Mouse (Mus musculus): ENCODE data around the gene Ypel3. TPM values are rescaled to one million over a fixed set of nuclear protein-coding genes. Genes with fewer than 3 reads are reported as not detected.

Gene Ypel3
- polyA plus RNA-seq, 1 experiment = 58.8 TPM

DNA sequence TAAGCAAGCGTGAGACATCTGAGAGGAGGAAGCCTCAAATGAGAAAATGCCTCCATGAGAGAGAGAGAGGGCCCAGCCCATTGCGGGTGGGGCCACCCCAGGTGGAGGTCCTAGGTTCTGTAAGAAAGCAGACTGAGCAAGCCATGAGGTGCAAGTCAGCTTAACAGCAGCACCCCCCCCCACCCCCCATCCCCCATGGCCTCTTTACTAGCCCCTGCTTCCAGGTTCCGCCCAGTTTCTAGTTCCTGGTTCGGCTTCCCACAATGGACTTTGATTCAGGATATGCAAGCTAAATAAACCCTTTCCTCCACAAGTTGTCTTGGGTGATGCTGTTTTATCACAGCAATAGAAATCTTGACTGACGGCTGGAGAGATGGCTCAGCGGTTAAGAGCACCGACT is 27.9 kb upstream of the Ypel3 start:
- Histone ChIP-seq H3K4me1 (ENCODE audit: control insufficient read depth, insufficient read depth, low read length) (no peaks in the 10 kb centered on the region), H3K27ac (ENCODE audit: insufficient read depth, low read length) (no peak overlapping the region), H3K4me3 (ENCODE audit: insufficient read depth, low read length) (no peak overlapping the region)
- TF ChIP-seq CTCF (IDR thresholded peaks at IDR 0.05; ENCODE audit: borderline replicate concordance, insufficient read depth, low read length) (no peak), POLR2A (IDR thresholded peaks at IDR 0.05; ENCODE audit: low read depth, low read length) (no peak)

DNA sequence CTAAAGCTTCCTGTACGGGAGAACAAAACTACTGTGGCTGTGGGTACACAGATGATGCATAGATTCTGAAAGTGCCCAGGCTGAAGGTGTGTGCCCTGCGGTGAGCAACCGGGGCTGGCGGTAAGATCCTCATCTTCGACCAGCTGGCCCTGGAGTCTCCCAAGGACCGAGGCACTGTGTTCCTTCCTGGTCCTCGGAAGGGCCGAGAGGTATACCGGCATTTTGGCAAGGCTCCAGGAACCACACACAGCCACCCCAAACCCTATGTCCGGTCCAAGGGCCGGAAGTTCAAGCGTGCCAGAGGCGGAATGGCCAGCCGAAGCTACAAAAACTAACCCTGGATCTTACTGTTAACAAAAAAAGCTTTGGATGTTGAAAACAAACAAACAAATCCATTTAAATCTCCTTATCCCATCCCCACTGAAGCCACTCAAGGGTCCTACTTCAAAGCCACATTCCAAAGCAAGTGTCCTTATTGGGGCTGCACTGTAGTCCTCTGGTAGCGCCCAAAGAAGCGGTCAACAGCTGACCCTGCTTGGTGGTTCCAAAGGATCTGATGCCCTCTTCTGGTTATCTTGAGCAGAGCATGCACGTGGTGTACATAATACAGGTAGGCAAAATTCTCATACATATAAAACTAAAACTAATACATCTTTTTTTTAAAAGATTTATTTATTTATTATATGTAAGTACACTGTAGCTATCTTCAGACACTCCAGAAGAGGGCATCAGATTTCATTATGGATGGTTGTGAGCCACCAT is 27.0 kb upstream of the Ypel3 start:
- TF ChIP-seq POLR2A (IDR thresholded peaks at IDR 0.05; ENCODE audit: low read depth, low read length) (no peak), CTCF (IDR thresholded peaks at IDR 0.05; ENCODE audit: borderline replicate concordance, insufficient read depth, low read length) (no peak)
- H3K4me1 ChIP-seq (ENCODE audit: control insufficient read depth, insufficient read depth, low read length) = no peaks in the 10 kb centered on the region
- H3K27ac ChIP-seq (ENCODE audit: insufficient read depth, low read length) = no peak overlapping the region
- H3K4me3 ChIP-seq (ENCODE audit: insufficient read depth, low read length) = no peak overlapping the region

DNA sequence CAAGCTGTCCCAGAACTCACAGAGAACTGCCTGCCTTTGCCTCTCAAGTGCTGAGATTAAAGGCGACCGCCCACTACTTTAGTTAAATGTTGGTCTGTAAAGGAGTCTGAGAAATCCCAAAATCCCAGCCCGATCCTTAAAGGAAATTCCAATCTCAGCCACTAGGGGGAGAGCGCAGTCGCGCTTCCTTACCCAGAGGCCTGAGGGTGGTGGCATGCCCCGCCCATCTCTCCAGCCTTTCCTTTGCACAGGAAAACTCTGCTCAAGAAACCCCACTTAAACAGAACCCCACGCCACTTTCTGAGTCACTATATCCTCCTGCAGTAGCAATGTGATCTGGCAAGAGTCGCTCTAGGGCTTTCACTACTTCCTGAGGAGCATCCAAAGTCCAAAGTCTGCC is 21.9 kb upstream of the Ypel3 start:
- TF ChIP-seq CTCF (IDR thresholded peaks at IDR 0.05; ENCODE audit: borderline replicate concordance, insufficient read depth, low read length) (peak; percentile 57; the same call in 1 of the 2 replicates), POLR2A (IDR thresholded peaks at IDR 0.05; ENCODE audit: low read depth, low read length) (no peak)
- no peak overlapping the region for H3K4me3 ChIP-seq (ENCODE audit: insufficient read depth, low read length)

DNA sequence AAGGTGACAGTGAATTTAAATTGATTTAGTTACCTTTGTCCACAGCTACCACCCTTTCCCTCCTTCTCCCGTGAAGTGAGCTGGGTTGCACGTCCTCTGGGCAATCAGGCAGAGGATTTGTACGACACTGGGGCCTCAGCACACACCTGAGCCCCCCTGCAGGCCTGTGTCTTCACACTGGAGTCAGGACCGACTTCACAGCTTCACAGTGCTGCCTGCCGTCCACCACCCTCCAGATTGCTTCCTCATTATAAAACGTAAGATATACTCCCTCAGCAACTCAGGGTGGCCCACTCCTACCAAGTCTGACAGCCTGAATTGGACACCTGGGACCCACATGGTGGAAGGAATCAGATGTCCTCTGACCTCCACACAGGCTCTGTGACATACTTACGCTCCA is 18.2 kb upstream of the Ypel3 start:
- no peak overlapping the region for H3K4me3 ChIP-seq (ENCODE audit: insufficient read depth, low read length)
- H3K4me1 ChIP-seq (ENCODE audit: control insufficient read depth, insufficient read depth, low read length) = peaks cover 3% of the 10 kb centered on the region; the same call in 1 of the 2 replicates
- H3K27ac ChIP-seq (ENCODE audit: insufficient read depth, low read length) = no peak overlapping the region
- TF ChIP-seq POLR2A (IDR thresholded peaks at IDR 0.05; ENCODE audit: low read depth, low read length) (no peak), CTCF (IDR thresholded peaks at IDR 0.05; ENCODE audit: borderline replicate concordance, insufficient read depth, low read length) (no peak)

More for the DNA sequence above, 21.9 kb upstream of the Ypel3 start:
- no peaks in the 10 kb centered on the region for H3K4me1 ChIP-seq (ENCODE audit: control insufficient read depth, insufficient read depth, low read length)
- no peak overlapping the region for H3K27ac ChIP-seq (ENCODE audit: insufficient read depth, low read length)

DNA sequence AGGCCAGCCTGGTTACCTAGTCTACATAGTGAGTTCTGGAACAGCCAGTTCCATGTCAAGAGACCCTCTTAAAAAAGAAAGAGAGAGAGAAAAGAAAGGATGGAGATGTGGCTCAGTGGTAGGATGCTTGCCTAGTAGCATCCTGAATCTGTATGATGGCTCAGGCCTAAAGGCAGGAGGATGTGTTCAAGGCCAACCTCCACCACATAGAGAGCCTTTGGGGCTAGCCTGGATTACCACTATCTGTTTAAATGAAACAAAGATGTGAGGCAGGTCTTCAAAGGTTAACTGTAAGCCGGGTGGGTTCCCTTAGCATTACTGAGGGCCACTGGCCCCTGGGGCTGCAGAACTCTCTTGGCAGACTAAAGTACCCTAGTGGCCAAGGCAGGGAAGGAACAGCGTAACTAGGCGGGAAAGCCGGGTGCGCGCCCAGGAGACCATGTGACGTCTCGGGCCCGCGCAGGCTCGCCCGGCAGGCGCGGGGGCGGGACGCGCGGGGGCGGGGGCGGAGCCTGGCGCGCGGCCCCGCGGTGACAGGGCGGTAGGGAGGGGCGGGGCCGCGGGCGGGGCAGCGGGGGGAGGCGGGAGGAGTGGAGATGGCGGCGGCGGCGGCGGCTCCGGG is 17.6 kb upstream of the Ypel3 start, which contains the start of gene Mapk3:
Gene Mapk3 (plus strand): TSS at position 552 of the 622 bp plus-strand sequence.
- peak within 1 kb of the TSS; percentile 38 for H3K27ac ChIP-seq (ENCODE audit: insufficient read depth, low read length)
- no peak; the same call in 1 of the 2 replicates for TF ChIP-seq POLR2A (IDR thresholded peaks at IDR 0.05; ENCODE audit: low read depth, low read length)
- TF ChIP-seq CTCF (IDR thresholded peaks at IDR 0.05; ENCODE audit: borderline replicate concordance, insufficient read depth, low read length) = peak; percentile 67; the same call in 1 of the 2 replicates

DNA sequence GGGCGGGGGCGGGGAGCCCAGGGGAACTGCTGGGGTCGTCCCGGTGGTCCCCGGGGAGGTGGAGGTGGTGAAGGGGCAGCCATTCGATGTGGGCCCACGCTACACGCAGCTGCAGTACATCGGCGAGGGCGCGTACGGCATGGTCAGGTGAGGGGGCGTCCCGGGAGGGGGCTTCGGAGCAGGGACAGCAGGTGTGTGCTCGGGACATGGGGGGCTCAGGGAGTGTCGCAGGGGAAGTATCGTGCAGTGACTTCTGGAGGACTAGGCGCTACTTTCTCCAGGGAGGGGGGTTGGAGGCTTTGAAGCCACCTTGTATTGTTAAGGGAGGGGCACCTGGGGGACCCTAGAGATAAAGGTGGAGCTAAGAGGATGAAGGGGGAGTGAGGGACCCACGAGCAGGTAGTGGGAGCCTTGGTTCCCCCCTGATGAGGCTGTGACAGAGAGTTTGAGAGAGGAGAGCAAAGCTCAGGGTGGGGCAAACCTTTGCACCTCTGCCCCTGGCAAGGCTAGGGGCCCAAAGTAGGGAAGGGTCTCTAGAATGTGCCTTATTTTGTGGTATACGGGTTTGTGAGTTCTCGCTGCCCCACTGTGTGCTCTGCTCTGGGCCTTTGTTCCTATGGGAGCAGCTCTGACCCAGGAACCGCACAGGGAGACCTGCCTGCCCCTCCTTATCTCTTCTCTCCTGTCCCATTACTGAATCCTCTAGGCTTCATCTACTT is 16.9 kb upstream of the Ypel3 start:
- Histone ChIP-seq H3K4me3 (ENCODE audit: insufficient read depth, low read length) (peak overlapping the region; percentile 88), H3K4me1 (ENCODE audit: control insufficient read depth, insufficient read depth, low read length) (peaks cover 3% of the 10 kb centered on the region; the same call in 1 of the 2 replicates), H3K27ac (ENCODE audit: insufficient read depth, low read length) (peak overlapping the region; percentile 38)
- TF ChIP-seq POLR2A (IDR thresholded peaks at IDR 0.05; ENCODE audit: low read depth, low read length) (peak; percentile 45; the same call in 1 of the 2 replicates), CTCF (IDR thresholded peaks at IDR 0.05; ENCODE audit: borderline replicate concordance, insufficient read depth, low read length) (no peak)

More for the DNA sequence above, 17.6 kb upstream of the Ypel3 start, which contains the start of gene Mapk3:
- Histone ChIP-seq H3K4me1 (ENCODE audit: control insufficient read depth, insufficient read depth, low read length) (peaks cover 3% of the 10 kb centered on the region; the same call in 1 of the 2 replicates), H3K4me3 (ENCODE audit: insufficient read depth, low read length) (peak within 1 kb of the TSS; percentile 88)

DNA sequence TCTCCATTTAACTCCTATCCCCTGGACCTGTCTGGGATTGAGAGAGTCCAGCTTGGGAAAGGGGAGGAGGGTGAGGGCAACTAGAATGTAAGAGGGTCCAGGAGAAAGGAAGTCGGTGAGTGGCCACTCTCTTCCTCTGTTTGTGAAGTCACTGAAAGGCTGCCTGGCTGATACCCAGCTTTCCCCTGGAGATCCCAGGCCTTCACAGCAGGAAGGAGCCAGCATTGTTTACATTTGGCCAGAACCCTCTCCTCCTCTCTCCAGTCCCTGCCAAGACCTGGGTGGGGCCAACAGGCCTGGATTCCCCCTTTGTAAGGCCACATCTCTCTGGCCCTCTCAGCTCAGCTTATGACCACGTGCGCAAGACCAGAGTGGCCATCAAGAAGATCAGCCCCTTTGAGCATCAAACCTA is 16.4 kb upstream of the Ypel3 start:
- peak overlapping the region; percentile 88 for H3K4me3 ChIP-seq (ENCODE audit: insufficient read depth, low read length)
- TF ChIP-seq POLR2A (IDR thresholded peaks at IDR 0.05; ENCODE audit: low read depth, low read length) (peak; percentile 49), CTCF (IDR thresholded peaks at IDR 0.05; ENCODE audit: borderline replicate concordance, insufficient read depth, low read length) (no peak)
- H3K27ac ChIP-seq (ENCODE audit: insufficient read depth, low read length) = peak overlapping the region; percentile 38
- H3K4me1 ChIP-seq (ENCODE audit: control insufficient read depth, insufficient read depth, low read length) = peaks cover 3% of the 10 kb centered on the region; the same call in 1 of the 2 replicates

DNA sequence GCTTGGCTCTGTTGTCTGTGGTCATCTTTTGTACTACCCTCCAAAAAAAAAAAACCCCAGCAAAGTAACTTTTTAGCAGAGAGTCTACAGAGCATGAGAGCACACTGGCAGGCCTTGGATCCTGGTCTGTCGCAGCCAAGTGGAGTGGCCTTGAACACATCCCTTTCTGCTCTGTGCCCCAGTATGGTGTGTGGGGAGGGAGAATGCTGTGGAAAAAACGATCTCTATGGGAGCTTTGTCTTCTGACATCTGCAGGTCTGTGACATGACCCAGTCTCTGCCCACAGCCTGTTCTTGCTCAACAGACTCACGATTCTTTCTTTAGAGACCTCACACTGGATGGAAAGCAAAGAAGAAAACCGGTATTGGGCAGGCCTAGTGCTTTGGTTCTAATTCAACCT is 15.8 kb upstream of the Ypel3 start:
- H3K27ac ChIP-seq (ENCODE audit: insufficient read depth, low read length) = no peak overlapping the region
- peaks cover 3% of the 10 kb centered on the region; the same call in 1 of the 2 replicates for H3K4me1 ChIP-seq (ENCODE audit: control insufficient read depth, insufficient read depth, low read length)
- H3K4me3 ChIP-seq (ENCODE audit: insufficient read depth, low read length) = no peak overlapping the region
- TF ChIP-seq CTCF (IDR thresholded peaks at IDR 0.05; ENCODE audit: borderline replicate concordance, insufficient read depth, low read length) = no peak
- no peak for TF ChIP-seq POLR2A (IDR thresholded peaks at IDR 0.05; ENCODE audit: low read depth, low read length)

DNA sequence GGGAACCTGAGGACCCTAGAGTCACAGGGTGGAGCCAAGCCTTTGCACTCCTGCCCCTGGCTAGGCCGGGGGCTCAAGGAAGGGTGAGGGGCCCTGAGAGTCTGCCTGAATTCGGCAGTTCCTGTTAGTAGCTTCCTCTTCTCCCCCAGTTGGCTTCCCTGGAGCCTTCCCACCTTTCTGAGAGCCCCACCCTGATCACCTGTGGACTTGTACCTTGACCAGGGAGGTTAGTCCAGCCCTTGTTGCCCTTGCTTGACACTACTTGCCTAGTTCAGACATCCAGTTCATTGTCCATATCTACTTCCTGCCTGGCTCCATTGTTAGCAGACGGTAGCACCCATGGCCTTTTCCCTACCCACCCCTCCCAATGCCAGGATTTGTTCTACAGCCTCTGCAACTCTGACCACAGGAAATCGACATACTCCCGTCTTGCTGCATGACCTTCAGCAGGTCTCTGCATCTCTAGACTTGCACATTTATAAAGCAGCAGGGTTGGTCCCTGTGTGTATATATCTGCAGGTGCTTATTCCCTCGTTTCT is 15.2 kb upstream of the Ypel3 start:
- no peak for TF ChIP-seq CTCF (IDR thresholded peaks at IDR 0.05; ENCODE audit: borderline replicate concordance, insufficient read depth, low read length)
- Histone ChIP-seq H3K4me1 (ENCODE audit: control insufficient read depth, insufficient read depth, low read length) (peaks cover 3% of the 10 kb centered on the region; the same call in 1 of the 2 replicates), H3K27ac (ENCODE audit: insufficient read depth, low read length) (no peak overlapping the region), H3K4me3 (ENCODE audit: insufficient read depth, low read length) (no peak overlapping the region)

Data from embryonic fibroblast, embryonic 13.5 days (primary cell).